Mouse (Mus musculus) megakaryocyte, embryonic 14.5 days (primary cell): Measurements from ENCODE around the gene Gtpbp3. TPM values are rescaled to one million over a fixed set of nuclear protein-coding genes. Genes with fewer than 3 reads are reported as not detected.
A peak's percentile ranks its signal among the peaks of the same experiment; 100 is the strongest.

Experiments
- H3K27me3 ChIP-seq: replicated peaks from 2 replicates; pipeline ENCODE3; 2012; ENCODE audit warnings: inconsistent platforms
- H3K36me3 ChIP-seq: replicated peaks from 2 replicates; pipeline ENCODE3; 2012; ENCODE audit warnings: low read length, inconsistent platforms, mixed read lengths
- H3K4me1 ChIP-seq: 2 replicates; pipeline ENCODE4 v1.6.1; 2012; ENCODE audit warnings: inconsistent platforms
- H3K4me3 ChIP-seq: replicated peaks from 2 replicates; pipeline ENCODE3; 2012; ENCODE audit warnings: moderate library complexity, mild to moderate bottlenecking, inconsistent platforms
- H3K9me3 ChIP-seq: 2 replicates; pipeline ENCODE4 v1.6.1; 2012; ENCODE audit warnings: inconsistent platforms
- FLI1 ChIP-seq: IDR thresholded peaks from 2 replicates; pipeline ENCODE4 v1.6.1; 2012; ENCODE audit warnings: low read length, inconsistent platforms, mixed read lengths
- GATA1 ChIP-seq: IDR thresholded peaks from 3 replicates; pipeline ENCODE4 v1.6.1; 2012; ENCODE audit warnings: mixed read lengths, low read length, inconsistent platforms, borderline replicate concordance
- polyA plus RNA-seq: library from polyadenylated mRNA; stranded (reverse); fragments of >175 nt; gene quantifications from 2 replicates; pipeline ENCODE4 v1.2.3, GENCODE M21; 2012; ENCODE audit warnings: low replicate concordance; ENCODE audit not compliant: insufficient read depth

The Gtpbp3 gene
- polyA plus RNA-seq, 1 experiment: 17.4 TPM

DNA sequence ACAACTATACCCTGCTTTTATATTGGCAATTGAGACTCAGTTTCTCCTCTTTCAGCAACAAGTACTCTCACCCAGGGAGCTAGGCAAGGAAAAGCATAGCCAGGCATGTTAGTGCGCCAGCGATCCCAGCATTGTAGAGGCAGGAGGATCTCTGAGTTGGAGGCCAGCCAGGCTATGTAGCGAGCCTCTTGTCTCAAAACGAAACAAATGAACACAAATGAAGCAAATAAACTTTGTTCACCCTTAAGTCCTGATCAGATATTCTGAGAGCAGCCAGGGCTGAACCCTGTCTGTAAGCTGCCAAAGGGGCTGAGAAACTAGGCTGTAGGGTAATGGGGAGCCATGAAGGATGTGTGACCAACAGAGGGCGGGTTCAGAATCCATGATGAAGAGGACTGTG lies 7.9 kb downstream of the Gtpbp3 start:
- TF ChIP-seq GATA1 (no peak), FLI1 (no peak)
- Histone ChIP-seq H3K9me3 (no peaks in the 10 kb centered on the region), H3K27me3 (no peaks in the 10 kb centered on the region), H3K4me3 (no peak overlapping the region), H3K36me3 (peaks cover 48% of the 10 kb centered on the region), H3K4me1 (peaks cover 54% of the 10 kb centered on the region)

DNA sequence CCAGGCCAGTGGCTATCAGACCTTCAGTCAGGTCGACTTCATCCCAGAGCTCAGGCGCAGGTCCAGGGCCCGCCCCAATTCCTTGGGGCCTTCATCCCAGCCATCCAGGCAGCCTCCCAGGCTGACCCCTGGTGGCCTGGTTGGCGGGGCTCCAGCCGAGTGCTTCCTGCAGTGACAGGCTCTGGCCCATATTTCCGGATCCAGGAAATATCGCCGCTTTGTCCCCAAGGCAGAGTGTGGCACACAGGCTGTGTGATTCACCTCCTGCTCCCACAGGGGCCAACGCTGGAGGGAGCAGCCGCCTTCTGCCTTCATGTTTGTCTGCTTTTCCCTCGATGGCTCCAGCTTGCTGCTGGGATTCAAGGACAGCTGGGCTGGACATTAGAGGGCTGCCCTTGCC lies 8.6 kb downstream of the Gtpbp3 start:
- Histone ChIP-seq H3K4me1 (peaks cover 57% of the 10 kb centered on the region), H3K36me3 (peaks cover 42% of the 10 kb centered on the region), H3K4me3 (no peak overlapping the region), H3K27me3 (no peaks in the 10 kb centered on the region), H3K9me3 (no peaks in the 10 kb centered on the region)
- TF ChIP-seq GATA1 (no peak), FLI1 (no peak)

DNA sequence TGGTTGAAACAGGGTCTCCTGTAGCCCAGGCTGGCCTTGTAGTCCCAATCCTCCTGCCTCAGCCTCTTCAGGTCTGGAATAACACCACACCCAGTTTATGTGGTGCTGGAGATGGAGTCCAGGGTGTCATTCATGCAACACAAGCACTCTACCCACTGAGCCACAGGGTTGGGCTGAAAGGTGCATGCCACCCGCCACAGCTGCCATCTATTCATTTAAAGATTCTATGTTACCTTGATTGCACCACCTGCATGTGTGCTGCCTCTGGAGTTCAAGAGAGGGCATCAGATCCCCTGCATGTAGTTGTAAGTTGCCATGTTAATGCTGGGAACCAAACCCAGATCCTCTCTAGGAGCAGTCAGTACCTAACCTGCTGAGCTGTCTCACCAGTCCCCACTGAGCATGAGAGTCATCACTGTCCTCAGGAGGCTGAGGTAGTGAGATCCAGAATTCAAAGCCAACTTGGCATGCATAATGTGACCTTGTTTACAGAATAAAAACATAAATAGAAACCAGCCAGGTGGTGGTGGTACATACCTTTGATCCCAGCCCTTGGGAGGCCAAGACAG lies 9.3 kb downstream of the Gtpbp3 start:
- H3K36me3 ChIP-seq: peaks cover 35% of the 10 kb centered on the region
- peaks cover 58% of the 10 kb centered on the region for H3K4me1 ChIP-seq
- no peaks in the 10 kb centered on the region for H3K9me3 ChIP-seq
- TF ChIP-seq FLI1 (no peak), GATA1 (no peak)
- H3K4me3 ChIP-seq: no peak overlapping the region
- H3K27me3 ChIP-seq: peaks cover under 1% of the 10 kb centered on the region

DNA sequence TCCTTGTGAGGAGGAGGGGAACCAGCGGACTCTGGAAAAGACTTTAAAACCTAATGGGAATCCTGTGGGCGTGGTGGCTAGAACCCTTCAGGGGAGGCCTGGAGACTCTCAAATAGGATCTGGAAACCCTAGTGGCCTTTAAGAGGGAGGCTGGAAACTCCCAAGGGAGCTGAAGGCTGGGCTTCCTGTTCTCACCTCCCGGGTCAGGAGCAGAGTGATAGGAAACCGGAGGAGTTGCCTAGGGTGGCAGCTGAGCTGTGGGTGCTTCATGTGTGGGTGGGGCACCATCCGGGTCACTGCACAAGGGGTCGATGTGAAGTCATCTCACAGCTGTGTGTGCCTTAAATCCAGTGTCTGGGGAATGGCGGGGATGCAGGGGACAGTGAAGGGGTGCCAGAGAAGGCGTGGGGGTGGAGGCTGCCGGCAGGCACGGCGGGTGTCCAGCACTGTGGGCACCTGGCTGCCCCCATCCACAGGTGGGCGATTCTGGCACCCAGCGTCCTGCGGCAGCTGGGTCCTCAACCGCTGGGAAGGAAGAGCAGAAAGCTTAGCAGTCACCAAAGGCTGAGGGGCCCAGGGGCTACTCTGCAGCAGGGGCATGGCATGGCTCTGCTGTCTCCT lies 10.1 kb downstream of the Gtpbp3 start:
- H3K36me3 ChIP-seq: peaks cover 27% of the 10 kb centered on the region
- H3K4me3 ChIP-seq: no peak overlapping the region
- peaks cover 5% of the 10 kb centered on the region for H3K27me3 ChIP-seq
- H3K9me3 ChIP-seq: no peaks in the 10 kb centered on the region
- peaks cover 63% of the 10 kb centered on the region for H3K4me1 ChIP-seq
- no peak for TF ChIP-seq GATA1
- no peak for TF ChIP-seq FLI1

DNA sequence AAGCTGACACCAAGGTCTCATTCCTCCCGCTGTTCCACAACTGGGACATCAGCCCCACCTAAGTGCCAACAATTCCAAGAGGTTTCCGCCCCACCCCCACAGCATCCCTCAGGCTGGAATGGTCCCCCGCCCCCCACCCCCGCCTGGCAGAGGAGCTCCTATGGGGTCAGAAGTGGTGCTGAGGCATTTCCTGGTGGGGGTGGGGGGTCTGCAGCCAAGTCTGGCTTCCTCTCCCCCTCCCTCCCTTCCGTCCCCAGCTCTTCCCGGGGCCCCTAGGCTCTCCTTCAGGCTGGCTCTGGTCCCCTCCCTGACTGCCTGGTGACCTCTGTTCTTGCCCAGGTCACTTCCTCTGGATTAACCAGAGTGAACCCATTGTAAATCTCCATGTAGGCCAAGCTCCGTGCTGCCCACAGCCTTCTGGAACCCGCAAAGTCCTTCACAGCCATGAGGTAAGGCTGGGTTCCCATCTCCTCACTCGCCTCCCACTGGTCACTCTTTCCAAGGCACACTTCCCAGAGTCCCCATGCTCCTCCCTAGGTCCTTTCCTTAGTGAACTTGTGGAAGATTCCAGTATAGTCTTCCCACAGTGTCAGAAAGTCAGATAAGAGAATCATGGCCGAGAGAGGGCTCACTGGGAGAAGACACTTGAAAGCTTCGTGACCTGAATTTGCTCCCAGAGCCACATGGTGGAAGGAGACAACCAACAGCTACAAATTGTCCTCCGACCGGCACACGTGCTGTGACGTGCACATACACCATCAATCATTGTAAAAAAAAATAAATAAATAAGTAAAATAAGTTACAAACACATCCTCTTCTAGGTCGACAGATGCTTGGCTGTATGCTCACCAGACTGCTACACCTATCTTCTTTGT lies 11.2 kb downstream of the Gtpbp3 start:
- Histone ChIP-seq H3K9me3 (no peaks in the 10 kb centered on the region), H3K4me3 (no peak overlapping the region), H3K27me3 (peaks cover 6% of the 10 kb centered on the region), H3K36me3 (peaks cover 21% of the 10 kb centered on the region), H3K4me1 (peaks cover 64% of the 10 kb centered on the region)
- TF ChIP-seq GATA1 (no peak), FLI1 (no peak)

DNA sequence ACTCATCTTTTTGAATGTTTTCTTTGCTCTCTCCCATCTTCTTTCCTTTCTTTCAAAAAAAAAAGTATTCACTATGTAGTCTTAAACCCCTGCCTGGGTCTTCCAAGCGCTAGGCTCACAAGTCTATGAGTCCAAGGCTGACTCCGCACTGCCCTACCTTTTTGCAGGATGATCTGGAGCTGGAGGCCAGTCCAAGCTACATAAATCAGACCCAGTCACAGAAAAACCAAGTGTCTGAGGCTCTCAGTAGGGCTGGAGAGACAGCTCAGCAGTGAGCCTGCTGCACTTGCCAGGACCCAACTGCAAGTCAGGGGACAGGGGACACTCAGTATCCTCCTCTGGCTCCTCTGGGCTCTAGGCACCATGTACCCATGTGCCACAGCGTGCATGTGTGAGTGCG lies 16.4 kb downstream of the Gtpbp3 start:
- Histone ChIP-seq H3K27me3 (peaks cover 55% of the 10 kb centered on the region), H3K9me3 (no peaks in the 10 kb centered on the region), H3K4me1 (peaks cover 56% of the 10 kb centered on the region), H3K36me3 (no peaks in the 10 kb centered on the region), H3K4me3 (no peak overlapping the region)
- TF ChIP-seq GATA1: no peak
- no peak for TF ChIP-seq FLI1

DNA sequence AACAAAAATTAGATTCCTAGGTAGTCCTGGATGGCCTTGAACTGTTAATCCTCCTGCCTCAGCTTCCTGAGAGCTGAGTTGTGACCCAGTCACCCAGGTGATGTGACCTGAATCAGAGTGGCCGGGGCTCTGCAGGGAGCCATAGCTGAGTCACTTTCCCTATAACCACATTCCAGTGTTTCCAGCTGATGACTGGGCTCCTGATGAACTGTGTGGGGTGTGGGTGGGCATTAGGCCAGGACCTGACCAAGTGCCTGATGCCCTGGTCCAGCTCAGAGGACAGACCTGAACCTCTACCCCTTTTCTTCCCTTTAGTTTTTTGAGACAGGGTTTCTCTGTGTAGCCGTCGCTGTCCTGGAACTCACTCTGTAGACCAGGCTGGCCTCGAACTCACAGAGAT lies 17.4 kb downstream of the Gtpbp3 start:
- H3K9me3 ChIP-seq: no peaks in the 10 kb centered on the region

DNA sequence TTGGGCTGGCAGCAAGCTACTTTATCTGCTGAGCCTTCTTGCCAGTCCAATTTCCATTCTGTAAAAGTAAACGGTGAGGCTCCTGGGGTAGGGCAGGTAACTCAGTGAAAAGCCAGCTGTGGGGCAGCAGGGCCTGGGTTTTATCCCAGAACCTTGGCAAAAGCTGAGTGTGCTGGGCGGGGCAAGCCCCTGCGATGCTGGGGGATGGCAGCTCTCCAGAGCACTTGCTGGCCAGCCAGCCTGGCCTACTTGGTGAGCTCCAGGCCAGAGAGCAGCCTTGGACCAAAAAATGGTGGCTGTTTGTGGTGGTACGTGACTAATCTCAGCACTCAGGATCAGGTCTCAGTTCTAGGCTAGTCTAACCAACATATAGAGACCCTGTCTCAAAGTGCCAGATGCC lies 18.1 kb downstream of the Gtpbp3 start:
- TF ChIP-seq FLI1 (no peak), GATA1 (no peak)
- Histone ChIP-seq H3K4me3 (no peak overlapping the region), H3K9me3 (no peaks in the 10 kb centered on the region), H3K27me3 (peaks cover 69% of the 10 kb centered on the region), H3K36me3 (no peaks in the 10 kb centered on the region), H3K4me1 (peaks cover 53% of the 10 kb centered on the region)

More for the DNA sequence above, 17.4 kb downstream of the Gtpbp3 start:
- Histone ChIP-seq H3K4me3 (no peak overlapping the region), H3K27me3 (peaks cover 65% of the 10 kb centered on the region), H3K36me3 (no peaks in the 10 kb centered on the region), H3K4me1 (peaks cover 57% of the 10 kb centered on the region)
- TF ChIP-seq GATA1: no peak
- no peak for TF ChIP-seq FLI1

DNA sequence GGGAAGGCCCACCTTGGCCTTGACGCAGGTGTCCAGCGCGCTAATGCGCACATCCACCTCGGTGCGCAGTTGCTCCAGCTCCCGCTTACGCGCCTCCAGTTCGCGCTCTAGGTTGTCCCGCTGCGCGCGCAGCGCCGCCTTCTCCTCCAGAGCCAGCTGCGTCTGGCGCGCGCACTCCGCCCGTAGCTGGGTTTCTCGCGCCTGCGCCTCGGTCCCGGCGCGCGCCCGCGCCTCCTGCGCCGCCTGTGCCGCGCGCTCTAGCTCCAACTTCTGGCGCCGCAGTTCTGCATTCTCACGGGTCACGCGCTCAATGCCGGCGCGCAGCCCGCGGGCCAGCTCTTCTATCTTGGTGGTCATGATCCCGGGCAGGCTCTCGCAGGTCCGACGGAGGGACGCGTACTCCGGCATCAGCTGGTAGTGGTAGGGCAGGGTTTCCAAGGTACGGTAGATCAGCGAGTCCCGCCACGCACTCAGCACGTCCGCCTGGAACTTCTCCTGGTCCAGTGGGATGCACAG lies 19.7 kb downstream of the Gtpbp3 start:
- peaks cover 76% of the 10 kb centered on the region for H3K27me3 ChIP-seq
- peak overlapping the region; percentile 84 for H3K4me3 ChIP-seq
- H3K36me3 ChIP-seq: no peaks in the 10 kb centered on the region
- peaks cover 67% of the 10 kb centered on the region for H3K4me1 ChIP-seq
- no peaks in the 10 kb centered on the region for H3K9me3 ChIP-seq
- TF ChIP-seq FLI1 (no peak), GATA1 (no peak)

DNA sequence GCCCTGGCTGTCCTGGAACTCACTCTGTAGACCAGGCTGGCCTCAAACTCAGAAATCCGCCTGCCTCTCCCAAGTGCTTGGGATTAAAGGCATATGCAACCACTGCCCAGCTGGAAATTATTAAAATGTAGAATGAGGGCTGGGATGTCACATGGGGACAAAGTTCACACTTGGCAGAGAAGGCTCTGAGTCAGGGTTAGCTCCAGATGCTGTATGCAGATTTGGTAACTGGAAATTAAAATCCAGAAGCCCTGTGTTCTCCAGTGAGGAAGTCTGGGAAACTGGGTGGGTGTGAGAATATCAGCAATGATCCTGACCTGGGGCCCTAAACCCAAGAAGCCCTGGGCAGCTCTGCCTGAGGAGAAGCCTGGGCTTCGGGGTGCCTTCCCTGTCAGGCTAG lies 21.4 kb downstream of the Gtpbp3 start:
- no peak for TF ChIP-seq FLI1
- TF ChIP-seq GATA1: no peak
- peaks cover 73% of the 10 kb centered on the region for H3K27me3 ChIP-seq

DNA sequence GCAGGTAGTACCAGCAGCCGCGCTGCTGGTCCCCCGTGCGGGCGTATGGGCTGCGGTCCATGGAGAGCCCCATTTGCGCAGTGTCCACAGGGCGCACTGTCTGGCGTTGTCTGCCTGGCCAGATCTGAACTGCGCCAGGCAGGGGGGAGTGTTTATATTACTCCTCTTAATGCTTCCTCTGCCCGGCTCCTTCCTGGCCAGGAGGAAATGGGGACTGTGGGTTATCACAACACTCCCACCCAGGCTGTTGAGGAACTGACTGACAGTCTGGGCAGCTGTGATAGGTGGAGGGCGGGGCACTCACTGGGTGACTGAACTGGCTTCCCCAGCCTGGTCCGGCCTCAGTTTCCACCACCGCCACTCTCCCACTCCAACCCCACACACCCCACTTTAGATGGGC lies 23.7 kb downstream of the Gtpbp3 start, which contains the start of gene Plvap:
Gene Plvap (minus strand): TSS at position 109 of the 400 bp plus-strand sequence.
- Histone ChIP-seq H3K9me3 (no peaks in the 10 kb centered on the region), H3K27me3 (peaks cover 49% of the 10 kb centered on the region), H3K4me3 (peak within 1 kb of the TSS; percentile 84), H3K4me1 (peaks cover 57% of the 10 kb centered on the region), H3K36me3 (no peaks in the 10 kb centered on the region)
- TF ChIP-seq GATA1: no peak
- TF ChIP-seq FLI1: no peak

More for the DNA sequence above, 21.4 kb downstream of the Gtpbp3 start:
- no peaks in the 10 kb centered on the region for H3K36me3 ChIP-seq
- no peaks in the 10 kb centered on the region for H3K9me3 ChIP-seq
- H3K4me1 ChIP-seq: peaks cover 69% of the 10 kb centered on the region
- H3K4me3 ChIP-seq: no peak overlapping the region
